Mouse (Mus musculus) inflammation-experienced regulatory T-cells, adult 16 weeks (primary cell): ENCODE measurements around the gene Lrg1. TPM values are rescaled to one million over a fixed set of nuclear protein-coding genes. Genes with fewer than 3 reads are reported as not detected.

Experiments
- polyA plus RNA-seq: library from polyadenylated mRNA; unstranded; fragments of 100-300 nt; shearing (Covaris generic); gene quantifications from one replicate; pipeline ENCODE4 v1.2.1, GENCODE M21; 2017

The Lrg1 gene
- polyA plus RNA-seq = not detected

GRCm38 (mm10) chr17:56121826-56122225, at the start of gene Lrg1:
Lrg1 (minus strand) TSS chr17:56122001.

GRCm38 (mm10) chr17:56162231-56162774, 40.5 kb upstream of the Lrg1 start, which contains the start of gene Tnfaip8l1:
Tnfaip8l1 (plus strand) TSS chr17:56162477.

GRCm38 (mm10) chr17:56139858-56140595, 18.2 kb upstream of the Lrg1 start, which contains the start of gene Sema6b:
Sema6b (minus strand) TSS chr17:56140343.

GRCm38 (mm10) chr17:56117251-56117710, 4.5 kb downstream of the Lrg1 start, which contains the start of gene Plin5:
Plin5 (minus strand) TSS chr17:56117596.

GRCm38 (mm10) chr17:56109219-56110051, 12.4 kb downstream of the Lrg1 start, which contains the start of gene Plin4:
Plin4 (minus strand) TSS chr17:56109803.

GRCm38 (mm10) chr17:56078880-56079795, 42.7 kb downstream of the Lrg1 start, which contains the start of gene Hdgfl2:
Hdgfl2 (plus strand) TSS chr17:56079634.

GRCm38 (mm10) chr17:56074827-56075208, 47.0 kb downstream of the Lrg1 start, which contains the start of gene Ubxn6:
Ubxn6 (minus strand) TSS chr17:56075028.

Other genes starting within 250 kb of the Lrg1 start
- 32.1 TPM for gene Zfp119a, start 243.1 kb downstream of the Lrg1 start, polyA plus RNA-seq
- gene Zfp959, start 229.9 kb downstream of the Lrg1 start, polyA plus RNA-seq = 35.2 TPM
- gene Zfp119b, start 172.5 kb downstream of the Lrg1 start, polyA plus RNA-seq = 15.8 TPM
- gene Ebi3, start 169.4 kb downstream of the Lrg1 start, polyA plus RNA-seq = 71.8 TPM
- 38.5 TPM for gene Yju2, start 162.9 kb downstream of the Lrg1 start, polyA plus RNA-seq
- not detected for gene Shd, start 151.5 kb downstream of the Lrg1 start, polyA plus RNA-seq
- gene Fsd1, start 135.5 kb downstream of the Lrg1 start, polyA plus RNA-seq = not detected
- gene Stap2, start 116.4 kb downstream of the Lrg1 start, polyA plus RNA-seq = 0.45 TPM
- 50.2 TPM for gene Mpnd, start 116.3 kb downstream of the Lrg1 start, polyA plus RNA-seq
- gene Sh3gl1, start 85.4 kb downstream of the Lrg1 start, polyA plus RNA-seq = 199 TPM
- 0.71 TPM for gene Chaf1a, start 81.6 kb downstream of the Lrg1 start, polyA plus RNA-seq
- gene Ubxn6, start 47.0 kb downstream of the Lrg1 start, polyA plus RNA-seq = 88.2 TPM
- gene Hdgfl2, start 42.4 kb downstream of the Lrg1 start, polyA plus RNA-seq = 160 TPM
- not detected for gene Plin4, start 12.2 kb downstream of the Lrg1 start, polyA plus RNA-seq
- gene Plin5, start 4.4 kb downstream of the Lrg1 start, polyA plus RNA-seq = not detected
- gene Sema6b, start 18.3 kb upstream of the Lrg1 start, polyA plus RNA-seq = not detected
- 35.0 TPM for gene Tnfaip8l1, start 40.5 kb upstream of the Lrg1 start, polyA plus RNA-seq
- gene Mydgf, start 61.9 kb upstream of the Lrg1 start, polyA plus RNA-seq = 61.5 TPM
- 45.3 TPM for gene Dpp9, start 96.9 kb upstream of the Lrg1 start, polyA plus RNA-seq
- 5.0 TPM for gene Fem1a, start 134.8 kb upstream of the Lrg1 start, polyA plus RNA-seq
- gene Ticam1, start 154.8 kb upstream of the Lrg1 start, polyA plus RNA-seq = 9.2 TPM
- 45.8 TPM for gene Plin3, start 170.9 kb upstream of the Lrg1 start, polyA plus RNA-seq
- not detected for gene Arrdc5, start 178.3 kb upstream of the Lrg1 start, polyA plus RNA-seq
- 25.5 TPM for gene Uhrf1, start 181.3 kb upstream of the Lrg1 start, polyA plus RNA-seq
- 17.8 TPM for gene Kdm4b, start 204.1 kb upstream of the Lrg1 start, polyA plus RNA-seq